Mouse (Mus musculus) right cerebral cortex, postnatal 36 days (tissue): ENCODE results near the gene Nipsnap3a.

ENCODE experiments used
- DNase-seq, 2 experiments: peaks; one replicate each; pipeline ENCODE4 v3.0.0; 2022; ENCODE audit warnings: low spot score in 2 of 2, mixed read lengths in 1 of 2

Gene Nipsnap3a

GRCm38 (mm10) chr4:52989248-52989647 is at the start of gene Nipsnap3a:
Nipsnap3a (plus strand) TSS chr4:52989272.
- no peak for DNase-seq

- no peak for DNase-seq
Measured at GRCm38 (mm10) chr4:52946665-52947064, 42.4 kb upstream of the Nipsnap3a start.

- no peak for DNase-seq
Measured at GRCm38 (mm10) chr4:52949005-52949404, 40.1 kb upstream of the Nipsnap3a start.

- DNase-seq, result peak; percentile 51 to 62
Measured at GRCm38 (mm10) chr4:52958693-52959092, 30.4 kb upstream of the Nipsnap3a start.

GRCm38 (mm10) chr4:52964247-52964646 is 24.8 kb upstream of the Nipsnap3a start, which contains the start of gene Olfr270:
Olfr270 (plus strand) TSS chr4:52964547.
- DNase-seq, result no peak

GRCm38 (mm10) chr4:52985216-52985615 is 3.9 kb upstream of the Nipsnap3a start:
- DNase-seq, result peak in 1 of 2 experiments; percentile 2

GRCm38 (mm10) chr4:52986266-52986665 is 2.8 kb upstream of the Nipsnap3a start:
- no peak for DNase-seq

- no peak for DNase-seq
Measured at GRCm38 (mm10) chr4:52999449-52999848, 10.4 kb downstream of the Nipsnap3a start.

- no peak for DNase-seq
Measured at GRCm38 (mm10) chr4:53000154-53000553, 11.1 kb downstream of the Nipsnap3a start.

- DNase-seq, result no peak
Measured at GRCm38 (mm10) chr4:53009183-53009582, 20.1 kb downstream of the Nipsnap3a start.

- DNase-seq, result no peak
Measured at GRCm38 (mm10) chr4:53009871-53010270, 20.8 kb downstream of the Nipsnap3a start.

- DNase-seq, result peak; percentile 95 to 96
Measured at GRCm38 (mm10) chr4:53011732-53012361, 22.8 kb downstream of the Nipsnap3a start, which contains the start of gene Nipsnap3b. Nipsnap3b (plus strand) TSS chr4:53011880.

- no peak for DNase-seq
Measured at GRCm38 (mm10) chr4:53014421-53014820, 25.3 kb downstream of the Nipsnap3a start.

GRCm38 (mm10) chr4:53015024-53015423 is 26.0 kb downstream of the Nipsnap3a start:
- DNase-seq, result no peak

- no peak for DNase-seq
Measured at GRCm38 (mm10) chr4:53018392-53018791, 29.3 kb downstream of the Nipsnap3a start.

GRCm38 (mm10) chr4:53023189-53023925 is 34.3 kb downstream of the Nipsnap3a start:
- no peak for DNase-seq

- no peak for DNase-seq
Measured at GRCm38 (mm10) chr4:53024397-53024796, 35.3 kb downstream of the Nipsnap3a start.

GRCm38 (mm10) chr4:53027811-53028210 is 38.7 kb downstream of the Nipsnap3a start:
- no peak for DNase-seq

- no peak for DNase-seq
Measured at GRCm38 (mm10) chr4:53030326-53030948, 41.4 kb downstream of the Nipsnap3a start.

- no peak for DNase-seq
Measured at GRCm38 (mm10) chr4:53043819-53044218, 54.7 kb downstream of the Nipsnap3a start.

- no peak for DNase-seq
Measured at GRCm38 (mm10) chr4:53045807-53046206, 56.7 kb downstream of the Nipsnap3a start.

GRCm38 (mm10) chr4:53046238-53047022 is 57.4 kb downstream of the Nipsnap3a start:
- DNase-seq, result no peak
